ENCODE assay signal across 8 mouse cellular contexts in the genomic region with DNA sequence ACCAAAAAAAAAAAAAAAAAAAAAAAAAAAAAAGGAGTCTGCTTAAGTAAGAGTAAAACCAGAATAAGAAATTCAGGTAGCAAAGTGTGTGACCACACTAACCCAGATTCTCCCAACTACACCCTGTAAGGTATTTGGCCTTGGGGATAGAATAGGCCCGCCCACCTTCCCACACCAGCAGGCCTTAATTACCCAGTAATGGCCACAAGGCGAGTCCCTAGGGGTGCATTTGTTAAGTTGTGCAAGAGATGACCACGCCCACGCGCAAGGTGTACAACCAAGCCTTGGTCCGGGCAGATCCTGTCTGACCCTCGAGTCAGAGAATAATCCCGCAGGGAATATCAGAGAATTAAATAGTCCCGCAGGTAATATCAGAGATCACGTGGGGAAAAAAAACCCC. TPM values are rescaled to one million over a fixed set of nuclear protein-coding genes. Genes with fewer than 3 reads are reported as not detected.
A peak's percentile ranks its signal among the peaks of the same experiment; 100 is the strongest.
DNase-seq lines count a peak whose midpoint lies in the region; ATAC-seq and TF ChIP-seq lines count a peak whose summit lies in the region.

No protein-coding gene starts in this region.

- H3K36me3 ChIP-seq in E14TG2a.4 (ENCODE audit: insufficient read depth, low read length) = no peaks in the 10 kb centered on the region
- no peaks in the 10 kb centered on the region for H3K36me3 ChIP-seq in lung, postnatal 0 days (ENCODE audit: insufficient read depth, low read length)

- peaks cover 46% of the 10 kb centered on the region for H3K4me1 ChIP-seq in E14TG2a.4 (replicated peaks; ENCODE audit: low read depth, low read length)
- no peaks in the 10 kb centered on the region for H3K4me1 ChIP-seq in embryonic fibroblast, embryonic 13.5 days (ENCODE audit: control insufficient read depth, insufficient read depth, low read length)
- peaks cover 8% of the 10 kb centered on the region; the same call in 1 of the 2 replicates for H3K4me1 ChIP-seq in lung, postnatal 0 days (ENCODE audit: insufficient read depth, low read depth, low read length)

- no peak for TF ChIP-seq POLR2A in embryonic fibroblast, embryonic 13.5 days (IDR thresholded peaks at IDR 0.05; ENCODE audit: low read depth, low read length)

- TF ChIP-seq CTCF in E14TG2a.4 (conservative IDR thresholded peaks at IDR 0.05; ENCODE audit: low read length) = no peak
- no peak for TF ChIP-seq CTCF in embryonic fibroblast, embryonic 13.5 days (IDR thresholded peaks at IDR 0.05; ENCODE audit: borderline replicate concordance, insufficient read depth, low read length)
- peak; percentile 20; the same call in 1 of the 2 replicates for TF ChIP-seq CTCF in lung, postnatal 0 days (IDR thresholded peaks at IDR 0.05)

- H3K4me3 ChIP-seq in E14TG2a.4 (replicated peaks; ENCODE audit: low read length) = peak overlapping the region; percentile 83
- peak overlapping the region; percentile 40 for H3K4me3 ChIP-seq in embryonic fibroblast, embryonic 13.5 days (ENCODE audit: insufficient read depth, low read length)
- H3K4me3 ChIP-seq in lung, postnatal 0 days (ENCODE audit: low read depth, low read length) = peak overlapping the region; percentile 57

- 9% methylated on average over 10 of the region's 10 CpGs for WGBS in lung, postnatal 0 days

- no peak for TF ChIP-seq EP300 in lung, postnatal 0 days (IDR thresholded peaks at IDR 0.05)

- no peak overlapping the region for H3K27ac ChIP-seq in embryonic fibroblast, embryonic 13.5 days (ENCODE audit: insufficient read depth, low read length)
- no peak overlapping the region for H3K27ac ChIP-seq in lung, postnatal 0 days (ENCODE audit: low read length)

- peak; percentile 51 for ATAC-seq in cerebellum, adult (ENCODE audit: insufficient number of reproducible peaks, low FRiP score, low TSS enrichment)
- peak; percentile 65 for ATAC-seq in lung, postnatal 0 days

- no peak overlapping the region for H3K9ac ChIP-seq in lung, postnatal 0 days (replicated peaks; ENCODE audit: low read depth)

- peaks cover 38% of the 10 kb centered on the region for H3K27me3 ChIP-seq in E14TG2a.4 (ENCODE audit: insufficient read depth, low read length)
- H3K27me3 ChIP-seq in lung, postnatal 0 days (replicated peaks; ENCODE audit: insufficient read depth, low read length) = no peaks in the 10 kb centered on the region

- no peak for DNase-seq in cerebellum, adult 11-12 months
- DNase-seq in kidney, adult 9 months = peak; percentile 56
- peak; percentile 43 for DNase-seq in lung, postnatal 0 days (ENCODE audit: low spot score)
- DNase-seq in testis, postnatal 10 days (ENCODE audit: low spot score) = peak; percentile 45
- no peak for DNase-seq in left cerebral cortex, adult 9 months (ENCODE audit: low spot score in 2 of 2)

- H3K4me2 ChIP-seq in lung, postnatal 0 days (replicated peaks; ENCODE audit: low read depth, low read length) = peak overlapping the region; percentile 91

- peaks cover 6% of the 10 kb centered on the region; the same call in 1 of the 2 replicates for H3K9me3 ChIP-seq in E14TG2a.4 (ENCODE audit: low read length)
- H3K9me3 ChIP-seq in lung, postnatal 0 days (ENCODE audit: low read length) = no peaks in the 10 kb centered on the region

RNA-seq across cellular contexts. Expression of a gene that starts 0.5 kb away (rescaled TPM):
- 0.77 and 0.92 TPM in 2 replicates for polyA plus RNA-seq in embryonic fibroblast, embryonic 13.5 days (2011; ENCODE audit: insufficient read length, low read depth, missing spikeins)
- polyA plus RNA-seq in lung, postnatal 0 days (2015; fragmentation: Nextera tagmentation; extraction: Ambion mirVana) = 13.0 and 13.2 TPM in 2 replicates

Comparison
In these comparisons a context has a peak if more than half of its experiments do, and no peak if none do; other contexts are left out.
1. DNase-seq: peak in kidney, adult 9 months (single experiment), lung, postnatal 0 days (single experiment) and testis, postnatal 10 days (single experiment); none in cerebellum, adult 11-12 months (single experiment) and left cerebral cortex, adult 9 months (0 of 2).
2. Peak in every context shown above with its lines, with median percentiles within 50 percentile points of each other: H3K4me3 ChIP-seq.